Mouse (Mus musculus) MEL (cell line): ENCODE results near the gene Lpcat3. TPM values are rescaled to one million over a fixed set of nuclear protein-coding genes. Genes with fewer than 3 reads are reported as not detected.

Experiments used
- DNase-seq: peaks from one replicate; pipeline ENCODE4 v3.0.0; 2011; ENCODE audit warnings: low read depth, low spot score
- H3K27ac ChIP-seq: 2 replicates; pipeline ENCODE4 v1.5.1; 2012; ENCODE audit warnings: low read depth, mild to moderate bottlenecking, control low read depth, low read length, moderate library complexity; ENCODE audit not compliant: control insufficient read depth
- H3K27me3 ChIP-seq, 2 experiments: fragments of 150-350 bp in 1 of 2; sonication (generic) in 1 of 2; 2 replicates each; pipeline ENCODE4 v1.6.1; 2012; ENCODE audit warnings: low read length in 2 of 2, mild to moderate bottlenecking in 2 of 2, improper control_type of control experiment in 1 of 2, moderate library complexity in 1 of 2; ENCODE audit not compliant: insufficient read depth in 2 of 2, control insufficient read depth in 1 of 2
- H3K36me3 ChIP-seq, 2 experiments: 2 replicates each; pipeline ENCODE4 v1.6.1; 2012 to 2014; ENCODE audit warnings: low read length in 2 of 2, improper control_type of control experiment in 1 of 2, inconsistent platforms in 1 of 2, mild to moderate bottlenecking in 1 of 2; ENCODE audit not compliant: insufficient read depth in 2 of 2, control insufficient read depth in 1 of 2
- H3K4me1 ChIP-seq, 2 experiments: fragments of 150-350 bp in 1 of 2; sonication (generic) in 1 of 2; 2 replicates each; pipeline ENCODE4 v1.6.1; 2012; ENCODE audit warnings: low read length in 2 of 2, improper control_type of control experiment in 1 of 2, mild to moderate bottlenecking in 1 of 2; ENCODE audit not compliant: insufficient read depth in 2 of 2, control insufficient read depth in 1 of 2
- H3K4me3 ChIP-seq, 2 experiments: fragments of 150-350 bp in 1 of 2; sonication (generic) in 1 of 2; 2 replicates each; pipeline ENCODE4 v1.5.1; 2012; ENCODE audit warnings: low read depth in 2 of 2, low read length in 2 of 2, mild to moderate bottlenecking in 2 of 2, moderate library complexity in 2 of 2, control low read depth in 1 of 2, improper control_type of control experiment in 1 of 2; ENCODE audit not compliant: control insufficient read depth in 1 of 2, insufficient read depth in 1 of 2
- H3K79me2 ChIP-seq: 2 replicates; pipeline ENCODE4 v1.6.1; 2012; ENCODE audit warnings: mild to moderate bottlenecking, low read length, moderate library complexity; ENCODE audit not compliant: control insufficient read depth, poor library complexity, insufficient read depth
- H3K9ac ChIP-seq: 2 replicates; pipeline ENCODE4 v1.6.1; 2012; ENCODE audit warnings: low read depth, mild to moderate bottlenecking, control low read depth, low read length, moderate library complexity; ENCODE audit not compliant: control insufficient read depth, poor library complexity, severe bottlenecking
- H3K9me3 ChIP-seq: fragments of 150-350 bp; sonication (generic); replicated peaks from 2 replicates; pipeline ENCODE4 v1.6.1; 2012; ENCODE audit warnings: mild to moderate bottlenecking, low read length, improper control_type of control experiment, moderate library complexity; ENCODE audit not compliant: insufficient read depth
- BHLHE40 ChIP-seq: IDR thresholded peaks from 2 replicates; pipeline ENCODE4 v1.6.1; 2012; ENCODE audit warnings: low read depth, mild to moderate bottlenecking, inconsistent platforms, low read length, improper control_type of control experiment, borderline replicate concordance
- CTCF ChIP-seq, 3 experiments: IDR thresholded peaks in 2 of 3; conservative IDR thresholded peaks in 1 of 3; 2 replicates each; pipeline ENCODE4 v1.5.1; 2011 to 2012; ENCODE audit warnings: low read length in 3 of 3, low read depth in 2 of 3, mild to moderate bottlenecking in 2 of 3, improper control_type of control experiment in 1 of 3, inconsistent platforms in 1 of 3, mixed read lengths in 1 of 3, moderate library complexity in 1 of 3; ENCODE audit not compliant: control insufficient read depth in 1 of 3, insufficient read depth in 1 of 3, poor library complexity in 1 of 3, severe bottlenecking in 1 of 3
- E2F4 ChIP-seq: IDR thresholded peaks from 2 replicates; pipeline ENCODE4 v1.6.1; 2011; ENCODE audit warnings: low read depth, low read length, improper control_type of control experiment, borderline replicate concordance
- ELF1 ChIP-seq: IDR thresholded peaks from 2 replicates; pipeline ENCODE4 v1.6.1; 2014; ENCODE audit warnings: low read depth, mild to moderate bottlenecking, inconsistent platforms, low read length, improper control_type of control experiment, moderate library complexity
- ETS1 ChIP-seq: IDR thresholded peaks from 2 replicates; pipeline ENCODE4 v1.6.1; 2012; ENCODE audit warnings: low read depth, mild to moderate bottlenecking, inconsistent platforms, low read length, improper control_type of control experiment, moderate library complexity
- HCFC1 ChIP-seq: IDR thresholded peaks from 2 replicates; pipeline ENCODE4 v1.6.1; 2012; ENCODE audit warnings: low read depth, mild to moderate bottlenecking, inconsistent platforms, low read length, improper control_type of control experiment, moderate library complexity
- MAFK ChIP-seq: IDR thresholded peaks from 2 replicates; pipeline ENCODE4 v1.6.1; 2011; ENCODE audit warnings: low read depth, mild to moderate bottlenecking, low read length, improper control_type of control experiment, borderline replicate concordance
- MAX ChIP-seq: IDR thresholded peaks from 2 replicates; pipeline ENCODE4 v1.6.1; 2011; ENCODE audit warnings: low read length, improper control_type of control experiment
- MAZ ChIP-seq: IDR thresholded peaks from 2 replicates; pipeline ENCODE4 v1.6.1; 2012; ENCODE audit warnings: low read depth, mild to moderate bottlenecking, inconsistent platforms, low read length, improper control_type of control experiment
- MEF2A ChIP-seq: IDR thresholded peaks from 2 replicates; pipeline ENCODE4 v1.6.1; 2014; ENCODE audit warnings: low read depth, mild to moderate bottlenecking, inconsistent platforms, low read length, improper control_type of control experiment; ENCODE audit not compliant: poor library complexity, insufficient replicate concordance, severe bottlenecking; ENCODE audit errors: extremely low read depth
- NRF1 ChIP-seq: IDR thresholded peaks from 2 replicates; pipeline ENCODE4 v1.6.1; 2014; ENCODE audit warnings: low read depth, mild to moderate bottlenecking, inconsistent platforms, low read length, improper control_type of control experiment, moderate library complexity; ENCODE audit not compliant: poor library complexity, insufficient read depth, severe bottlenecking
- RCOR1 ChIP-seq: IDR thresholded peaks from 2 replicates; pipeline ENCODE4 v1.6.1; 2012; ENCODE audit warnings: low read depth, mild to moderate bottlenecking, inconsistent platforms, low read length, improper control_type of control experiment
- SMC3 ChIP-seq: IDR thresholded peaks from 2 replicates; pipeline ENCODE4 v1.6.1; 2011; ENCODE audit warnings: low read depth, low read length, improper control_type of control experiment
- TAL1 ChIP-seq: IDR thresholded peaks from 2 replicates; pipeline ENCODE4 v1.6.1; 2012; ENCODE audit warnings: mild to moderate bottlenecking, inconsistent platforms, low read length, moderate library complexity, mixed read lengths
- TBP ChIP-seq: IDR thresholded peaks from 2 replicates; pipeline ENCODE4 v1.8.0; 2011; ENCODE audit warnings: low read depth, low read length, improper control_type of control experiment
- USF2 ChIP-seq, 2 experiments: IDR thresholded peaks; 2 replicates each; pipeline ENCODE4 v1.6.1; 2011 to 2012; ENCODE audit warnings: improper control_type of control experiment in 2 of 2, low read length in 2 of 2, borderline replicate concordance in 1 of 2, inconsistent platforms in 1 of 2, low read depth in 1 of 2, mild to moderate bottlenecking in 1 of 2; ENCODE audit not compliant: insufficient read depth in 1 of 2
- ZKSCAN1 ChIP-seq: IDR thresholded peaks from 2 replicates; pipeline ENCODE4 v1.6.1; 2012; ENCODE audit warnings: low read depth, mild to moderate bottlenecking, inconsistent platforms, low read length, improper control_type of control experiment, moderate library complexity
- polyA plus RNA-seq, 2 experiments: library from polyadenylated mRNA; stranded (reverse) in 1 of 2; unstranded in 1 of 2; fragments of >175 nt in 1 of 2; fragments of >200 nt in 1 of 2; gene quantifications; 2 replicates each; pipeline versions ENCODE4 v1.2.1 to v1.2.4; 2012; ENCODE audit warnings: low replicate concordance in 2 of 2, low read depth in 1 of 2; ENCODE audit not compliant: insufficient read length in 2 of 2, insufficient read depth in 1 of 2, missing spikeins in 1 of 2
- total RNA-seq: library from RNA; depleted of rRNA; stranded (reverse); fragments of 300-350 nt; gene quantifications from 2 replicates; pipeline ENCODE4 v1.2.3, GENCODE M21; 2012

Lpcat3 gene
- total and polyA plus RNA-seq, 3 experiments, result 135 to 337 TPM; not detected in 1

- no peak for TF ChIP-seq ELF1
These were observed 33.8 kb downstream of the Lpcat3 start (continued) for GRCm38 (mm10) chr6:124696441-124697150.

DNA sequence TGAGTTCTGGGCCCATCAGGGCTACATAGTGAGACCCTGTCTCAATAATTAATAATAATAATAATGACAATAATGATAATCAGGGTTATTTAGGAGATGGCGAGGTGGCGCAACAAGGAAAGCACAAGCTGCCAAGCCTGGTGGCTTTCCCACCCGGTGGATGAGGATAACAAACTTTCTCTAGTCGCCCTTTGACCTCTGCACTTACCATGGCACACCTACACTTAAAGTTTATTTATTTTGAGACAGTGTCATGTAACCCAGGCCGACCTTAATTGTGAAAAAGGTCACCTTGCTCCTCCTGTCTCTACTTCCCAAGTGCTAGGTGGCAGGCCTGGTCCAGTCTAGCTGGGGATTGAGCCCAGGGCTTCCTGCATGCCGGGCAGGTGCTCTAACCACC is 35.9 kb downstream of the Lpcat3 start:
- no peak overlapping the region for H3K27ac ChIP-seq
- no peak for DNase-seq
- TF ChIP-seq E2F4, result no peak
- TF ChIP-seq MAZ, result no peak
- TF ChIP-seq RCOR1, result no peak
- no peak for TF ChIP-seq USF2 (IDR thresholded peaks at IDR 0.05; ENCODE audit: borderline replicate concordance in 1 of 2, insufficient read depth in 1 of 2, low read depth in 1 of 2, low read length in 2 of 2)
- no peak for TF ChIP-seq MEF2A
- TF ChIP-seq CTCF (IDR thresholded peaks at IDR 0.05 in 2 of 3, conservative IDR thresholded peaks at IDR 0.05 in 1 of 3; ENCODE audit: control insufficient read depth in 1 of 3, insufficient read depth in 1 of 3, low read depth in 2 of 3, low read length in 3 of 3, poor library complexity in 1 of 3, severe bottlenecking in 1 of 3), result no peak
- no peak for TF ChIP-seq BHLHE40
- no peak for TF ChIP-seq SMC3
- no peak for TF ChIP-seq TBP
- TF ChIP-seq NRF1, result no peak
- TF ChIP-seq MAFK, result no peak
- TF ChIP-seq ELF1, result no peak
- no peak for TF ChIP-seq HCFC1
- no peak for TF ChIP-seq MAX
- TF ChIP-seq ETS1, result no peak
- TF ChIP-seq TAL1, result no peak
- H3K79me2 ChIP-seq, result no peaks in the 10 kb centered on the region; the same call in 1 of the 2 replicates
- H3K9ac ChIP-seq, result no peak overlapping the region
- no peak overlapping the region for H3K4me3 ChIP-seq
- H3K36me3 ChIP-seq, result peaks cover 8% of the 10 kb centered on the region in 2 experiments
- H3K4me1 ChIP-seq, result no peaks in the 10 kb centered on the region; a peak in 1 of 4 replicates
- no peaks in the 10 kb centered on the region for H3K9me3 ChIP-seq
- no peaks in the 10 kb centered on the region for H3K27me3 ChIP-seq

DNA sequence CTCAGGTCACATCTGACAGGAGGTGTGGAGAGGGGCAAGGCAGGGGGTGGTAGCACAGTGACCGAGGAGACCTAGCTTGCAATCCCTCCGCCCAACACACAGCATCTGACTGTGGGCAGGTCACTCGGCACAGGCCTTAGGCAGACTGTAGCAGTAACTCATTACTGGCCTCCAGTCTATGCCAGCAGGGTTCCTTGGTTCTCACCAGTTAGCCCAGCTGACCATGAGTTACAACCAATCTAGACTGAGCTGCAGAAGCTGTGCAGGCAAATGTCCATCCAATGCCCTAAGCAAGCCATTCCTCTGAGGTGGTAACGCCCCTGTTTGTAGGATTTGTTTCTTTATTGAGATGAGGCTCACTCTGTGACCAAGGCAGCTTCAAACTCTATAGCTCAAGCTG is 36.5 kb downstream of the Lpcat3 start:
- Histone ChIP-seq H3K79me2 (no peaks in the 10 kb centered on the region), H3K4me3 (no peak overlapping the region), H3K36me3 (peaks cover 8 to 14% of the 10 kb centered on the region in 2 experiments), H3K27ac (no peak overlapping the region), H3K4me1 (peaks cover 0 to 4% of the 10 kb centered on the region in 2 experiments; a peak in 2 of 4 replicates), H3K27me3 (no peaks in the 10 kb centered on the region), H3K9me3 (no peaks in the 10 kb centered on the region), H3K9ac (no peak overlapping the region)
- TF ChIP-seq ZKSCAN1, result no peak
- DNase-seq, result no peak
